Mouse (Mus musculus) bone marrow macrophage, adult 2 months (primary cell): ENCODE results near the gene Nmt1.

Experiments used
- CTCF ChIP-seq: IDR thresholded peaks from 2 replicates; pipeline ENCODE4 v1.5.1; 2012; ENCODE audit warnings: low read depth, mild to moderate bottlenecking, low read length, moderate library complexity
- POLR2A ChIP-seq: IDR thresholded peaks from 2 replicates; pipeline ENCODE4 v1.6.1; 2012; ENCODE audit warnings: mild to moderate bottlenecking, low read depth, low read length, borderline replicate concordance

GRCm38 (mm10) chr11:103054798-103055197, 26.8 kb downstream of the Nmt1 start:
- 0 out of 2 replicates have a peak, but pooled peaks have one; percentile 12 for TF ChIP-seq CTCF
- TF ChIP-seq POLR2A, result no peak
